Mouse (Mus musculus): Measurements from ENCODE around the gene Vezt.

DNA sequence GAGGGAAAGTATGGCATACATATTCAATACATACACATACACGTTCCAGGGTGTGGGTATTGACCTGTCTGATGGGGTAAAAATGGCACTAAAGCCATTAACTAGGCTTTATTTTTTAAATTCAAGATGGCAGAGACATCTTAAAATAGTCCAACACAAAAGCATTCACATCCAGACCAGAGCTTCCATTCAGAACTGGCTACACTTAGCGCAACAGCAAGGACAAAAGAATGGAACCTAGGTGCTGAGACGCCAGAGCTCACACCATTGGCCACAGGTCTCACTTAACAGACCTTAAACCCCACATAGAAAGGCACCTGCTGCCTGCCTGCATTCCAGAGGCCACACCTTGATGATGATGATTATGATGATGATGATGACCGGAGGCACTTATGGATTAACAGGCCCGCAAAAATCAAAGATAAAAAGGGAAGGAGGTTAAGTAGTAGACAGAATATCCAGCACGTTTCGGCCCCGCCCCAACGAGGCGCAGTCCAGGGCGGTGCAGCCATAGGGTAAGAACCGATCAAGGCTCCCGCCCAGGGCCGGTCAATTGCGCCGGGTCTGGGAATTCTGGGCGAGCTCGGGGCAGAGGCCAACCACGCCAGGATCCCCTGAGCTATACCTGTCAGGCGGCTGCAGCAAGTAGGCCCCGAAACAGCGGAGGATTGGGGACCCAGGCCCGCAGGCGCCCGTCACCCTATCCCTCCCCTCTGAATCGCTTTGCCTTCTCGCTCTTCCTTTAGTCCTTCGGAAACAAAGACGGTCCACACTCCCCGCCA is 550 bp downstream of the Vezt start:
- TF ChIP-seq CTCF (IDR thresholded peaks at IDR 0.05; ENCODE audit: low read depth) (no peak), EP300 (IDR thresholded peaks at IDR 0.05; ENCODE audit: low read depth) (no peak)
